Mouse (Mus musculus) naive thymus-derived CD4-positive, alpha-beta T cell, adult 2 months (primary cell): ENCODE results near the gene Arhgef11.
"Not testable (repeated sequence)": the region's sequence is repeated elsewhere in the genome, so short reads cannot be mapped to it uniquely, and the experiment has no call there.

Experiments
- DNase-seq: peaks from one replicate; pipeline ENCODE4 v3.0.0-alpha.2; 2011; ENCODE audit warnings: low read depth

The Arhgef11 gene

DNA sequence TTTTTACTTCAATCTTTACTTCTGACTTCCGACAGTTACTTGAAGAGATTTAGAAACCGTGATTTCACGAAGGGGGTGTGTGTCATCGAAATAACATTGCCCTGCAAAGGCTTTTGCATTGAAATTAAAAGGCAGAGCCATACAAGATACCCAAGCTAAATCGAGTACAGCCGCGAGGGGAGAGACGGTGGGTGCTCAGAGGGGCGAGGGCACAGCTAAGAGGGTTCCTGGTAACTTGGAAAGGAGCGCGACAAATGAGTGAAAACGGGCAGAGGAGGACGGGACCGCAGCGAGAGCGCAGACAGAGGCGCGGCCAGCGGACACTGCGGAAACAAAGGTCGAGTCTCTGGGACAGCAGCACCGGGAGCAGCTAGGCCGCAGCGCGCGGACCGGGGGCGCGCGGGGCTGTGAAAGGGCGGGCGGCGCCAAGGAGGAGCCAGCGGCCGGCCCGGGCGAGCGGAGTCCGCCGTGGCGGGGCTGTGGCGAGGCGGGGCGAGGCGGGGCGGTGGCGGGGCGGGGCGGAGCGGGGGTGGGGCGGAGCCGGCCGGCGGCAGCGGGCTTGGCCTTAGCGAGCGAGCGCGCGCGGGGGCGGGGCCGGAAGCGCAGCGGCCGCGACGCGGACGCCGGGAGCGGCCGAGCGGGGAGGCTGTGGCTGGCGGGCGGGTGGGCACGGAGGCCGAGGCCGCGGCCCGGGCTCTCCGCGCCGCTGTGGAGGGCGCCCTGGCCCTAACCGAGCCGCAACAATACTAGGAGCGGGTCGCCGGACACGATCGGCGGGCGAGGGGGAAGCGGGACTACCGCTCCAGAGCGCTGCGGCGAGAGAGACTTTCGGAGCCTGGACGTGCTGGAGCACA lies at the start of gene Arhgef11:
Arhgef11 (plus strand) TSS at position 603 of the 854 bp plus-strand sequence.
- peak; percentile 69 for DNase-seq

DNA sequence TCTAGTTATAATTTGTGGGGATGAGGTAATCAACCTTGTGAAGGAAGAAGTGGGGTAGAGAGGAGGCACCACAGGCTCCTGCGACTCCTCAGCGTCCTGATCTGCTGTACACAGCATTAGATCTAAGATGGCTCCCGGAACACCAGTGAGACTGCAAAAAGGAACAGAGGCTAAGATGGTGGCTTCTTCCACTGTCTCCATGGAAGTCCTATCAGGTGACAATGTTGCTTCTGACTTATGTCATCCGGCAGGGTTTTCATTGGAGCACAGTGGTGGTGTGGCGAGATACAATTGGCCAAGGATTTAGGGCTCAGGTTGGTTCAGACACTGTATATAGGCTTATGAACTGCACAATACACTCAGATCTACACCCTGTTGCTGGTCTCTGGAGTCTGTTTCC lies 48.7 kb upstream of the Arhgef11 start:
- no peak for DNase-seq

DNA sequence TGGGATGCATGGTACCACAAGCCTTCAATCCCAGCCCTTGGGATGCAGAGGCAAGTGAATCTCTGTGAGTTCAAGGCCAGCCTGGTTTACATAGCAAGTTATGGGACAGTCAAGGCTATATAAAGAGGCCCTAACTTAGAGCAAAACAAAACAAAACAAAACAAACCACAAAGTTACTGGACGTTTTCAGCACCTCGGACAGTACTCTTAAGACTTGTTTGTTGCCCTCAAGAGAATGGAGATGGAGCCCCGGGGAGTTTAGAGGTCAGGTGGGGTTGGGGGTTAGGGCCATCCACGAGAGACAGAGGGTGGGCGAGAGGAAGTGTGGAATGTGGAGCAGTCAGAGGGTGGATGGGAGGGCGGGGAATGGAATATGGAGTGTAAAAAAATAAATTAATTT lies 41.6 kb upstream of the Arhgef11 start:
- no peak for DNase-seq

- no peak for DNase-seq
Measured at GRCm38 (mm10) chr3:87582259-87582658, 35.1 kb upstream of the Arhgef11 start.

GRCm38 (mm10) chr3:87593793-87594192 lies 23.6 kb upstream of the Arhgef11 start:
- DNase-seq, result no peak

DNA sequence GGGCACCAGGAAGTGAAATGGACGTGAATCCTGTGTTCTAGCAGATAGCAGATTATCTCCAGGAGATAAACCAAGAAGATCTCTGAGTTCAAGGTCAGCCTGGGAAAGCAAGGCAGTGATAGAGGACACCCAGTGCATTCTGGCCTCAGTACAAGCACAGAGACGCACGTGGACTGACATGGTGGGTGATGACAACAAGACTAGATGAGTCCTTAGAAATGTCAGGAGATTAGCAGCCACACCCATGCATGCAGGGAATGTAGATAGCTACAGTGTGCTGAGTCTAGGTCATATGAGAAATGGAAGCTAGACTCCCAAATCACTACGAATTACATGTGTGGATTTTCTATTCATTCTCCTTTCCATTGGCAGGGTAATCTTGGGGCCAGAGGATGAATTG lies 22.0 kb upstream of the Arhgef11 start:
- DNase-seq, result not testable (repeated sequence)

DNA sequence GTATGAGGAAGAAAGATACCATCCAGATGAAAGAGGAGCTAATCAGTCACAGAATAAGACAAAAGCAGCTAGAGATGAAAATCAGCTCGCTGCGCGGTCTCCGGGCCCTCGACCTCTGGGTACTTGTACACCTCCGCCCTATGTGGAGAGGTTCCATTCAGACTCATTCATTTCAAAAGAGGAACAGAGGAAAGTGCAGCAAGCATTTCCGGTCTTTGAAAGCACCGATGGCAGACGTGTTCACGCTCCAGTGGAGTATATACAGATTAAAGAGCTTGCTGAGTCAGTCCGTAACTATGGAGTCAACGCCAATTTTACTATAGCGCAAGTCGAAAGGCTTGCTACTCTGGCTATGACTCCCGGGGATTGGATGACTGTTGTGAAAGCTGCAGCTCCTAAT lies 16.3 kb upstream of the Arhgef11 start:
- not testable (repeated sequence) for DNase-seq

DNA sequence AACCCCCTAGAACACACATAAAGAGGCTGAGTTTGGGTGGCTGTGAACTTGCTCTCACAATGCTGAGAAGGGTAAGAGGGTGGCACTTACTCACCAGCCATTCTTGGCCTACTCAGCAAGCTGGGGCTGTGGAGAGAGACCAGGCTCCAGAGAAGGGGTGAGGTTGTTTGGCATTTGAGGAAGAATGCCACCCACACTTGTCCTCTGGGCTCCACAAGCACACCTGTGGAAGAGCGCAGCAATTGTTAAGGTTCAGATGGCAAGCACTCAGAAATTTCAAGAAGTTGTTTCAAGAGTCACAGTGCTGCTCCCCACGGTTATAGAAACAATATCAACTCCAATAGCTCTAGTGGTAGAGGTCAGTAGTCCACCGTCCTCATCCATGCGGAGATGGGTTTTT lies 1.0 kb upstream of the Arhgef11 start:
- no peak for DNase-seq

DNA sequence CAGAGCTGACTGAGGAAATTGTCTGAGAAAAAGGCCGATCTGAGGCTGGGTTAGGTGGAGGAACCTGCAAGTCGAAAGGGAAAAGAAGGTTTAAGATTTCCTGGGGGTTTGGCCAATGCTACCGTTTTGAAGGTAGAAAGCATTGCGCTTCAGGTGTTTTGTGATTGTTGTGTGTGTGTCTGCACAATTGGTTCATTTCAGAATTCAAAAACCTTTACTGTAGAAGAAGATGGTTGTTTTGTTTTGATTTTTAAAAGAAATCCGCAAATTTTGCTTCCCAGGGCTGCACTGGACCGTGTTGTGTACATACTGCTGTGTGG lies 412 bp downstream of the Arhgef11 start:
- no peak for DNase-seq

- DNase-seq, result peak; percentile 16
Measured at GRCm38 (mm10) chr3:87618240-87618639, 881 bp downstream of the Arhgef11 start.

GRCm38 (mm10) chr3:87618981-87619710 lies 1.8 kb downstream of the Arhgef11 start:
- DNase-seq, result no peak

DNA sequence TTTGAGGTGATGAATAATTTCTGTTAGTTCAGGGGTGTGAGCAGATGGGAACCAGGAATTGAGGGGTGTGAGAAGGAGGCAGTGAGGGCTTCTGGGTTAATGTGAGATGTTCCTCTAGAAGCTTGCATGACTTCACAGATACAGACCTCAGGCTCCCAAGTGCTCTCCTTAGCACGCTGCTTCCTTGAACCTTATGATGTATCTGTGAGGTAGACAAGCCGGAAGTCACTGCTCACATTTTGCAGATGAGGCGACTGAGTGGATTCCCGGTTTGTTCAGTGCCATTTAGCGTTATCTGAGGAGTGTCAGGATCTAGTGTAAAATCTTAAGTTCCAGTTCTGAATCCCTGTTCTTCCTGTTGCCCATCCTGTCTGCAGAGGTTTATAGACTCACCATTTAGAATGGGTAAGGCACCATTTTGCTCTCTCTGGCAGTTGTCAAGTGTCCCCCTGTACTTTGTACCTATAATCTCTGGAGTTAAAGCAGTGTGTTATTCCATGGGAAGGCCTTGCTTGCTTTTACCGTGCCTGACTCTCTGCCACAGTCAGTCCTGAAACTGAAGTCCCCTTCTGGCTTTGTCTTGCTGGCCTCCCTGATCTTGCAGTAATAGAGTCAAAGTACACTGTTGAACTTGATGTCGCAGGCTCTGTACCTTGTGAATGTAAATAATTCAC lies 3.0 kb downstream of the Arhgef11 start:
- DNase-seq, result peak; percentile 21

DNA sequence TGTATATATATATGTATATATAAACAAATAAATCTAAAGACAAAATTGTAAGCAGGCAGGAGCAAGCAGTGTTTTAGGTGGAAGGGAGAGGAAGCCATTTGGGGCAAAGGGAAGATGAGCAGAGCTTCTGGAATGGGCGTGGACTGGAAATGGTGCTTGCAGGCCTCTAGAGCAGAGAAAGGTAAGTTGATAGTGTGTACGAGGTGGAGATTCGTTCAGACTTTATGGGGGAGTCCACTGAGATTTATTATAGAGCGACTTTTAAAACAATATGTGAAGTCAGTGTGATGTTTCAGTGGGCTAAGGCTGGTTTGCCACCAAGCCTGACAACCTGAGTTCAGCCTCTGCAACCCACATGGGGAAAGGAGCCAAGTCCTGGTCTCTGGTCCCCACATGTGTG lies 7.5 kb downstream of the Arhgef11 start:
- DNase-seq, result no peak

- no peak for DNase-seq
Measured at GRCm38 (mm10) chr3:87630899-87631298, 13.5 kb downstream of the Arhgef11 start.

- no peak for DNase-seq
Measured at GRCm38 (mm10) chr3:87631408-87631807, 14.0 kb downstream of the Arhgef11 start.

- no peak for DNase-seq
Measured at GRCm38 (mm10) chr3:87635514-87635913, 18.2 kb downstream of the Arhgef11 start.

GRCm38 (mm10) chr3:87643453-87643852 lies 26.1 kb downstream of the Arhgef11 start:
- no peak for DNase-seq

DNA sequence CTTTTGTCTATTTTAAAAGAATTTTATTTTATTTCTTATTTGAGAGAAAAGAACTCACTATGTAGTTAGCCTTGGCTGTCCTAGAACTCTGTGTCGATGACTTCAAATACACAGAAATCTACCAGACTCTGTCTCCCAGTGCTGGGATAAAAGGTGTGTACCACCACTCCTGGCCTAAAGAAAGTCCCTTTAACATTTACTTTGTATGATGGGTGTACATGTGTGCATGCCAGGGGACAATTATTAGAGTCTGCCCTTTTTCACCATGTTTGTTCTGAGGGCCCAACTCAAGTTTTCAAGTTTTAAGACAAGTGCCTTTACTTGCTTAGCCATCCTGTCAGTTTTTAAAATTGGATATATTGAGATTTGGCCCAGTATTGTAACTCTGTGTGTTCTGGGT lies 28.8 kb downstream of the Arhgef11 start:
- DNase-seq, result no peak

- no peak for DNase-seq
Measured at GRCm38 (mm10) chr3:87649063-87649462, 31.7 kb downstream of the Arhgef11 start.

- DNase-seq, result no peak
Measured at GRCm38 (mm10) chr3:87658348-87658747, 41.0 kb downstream of the Arhgef11 start.

DNA sequence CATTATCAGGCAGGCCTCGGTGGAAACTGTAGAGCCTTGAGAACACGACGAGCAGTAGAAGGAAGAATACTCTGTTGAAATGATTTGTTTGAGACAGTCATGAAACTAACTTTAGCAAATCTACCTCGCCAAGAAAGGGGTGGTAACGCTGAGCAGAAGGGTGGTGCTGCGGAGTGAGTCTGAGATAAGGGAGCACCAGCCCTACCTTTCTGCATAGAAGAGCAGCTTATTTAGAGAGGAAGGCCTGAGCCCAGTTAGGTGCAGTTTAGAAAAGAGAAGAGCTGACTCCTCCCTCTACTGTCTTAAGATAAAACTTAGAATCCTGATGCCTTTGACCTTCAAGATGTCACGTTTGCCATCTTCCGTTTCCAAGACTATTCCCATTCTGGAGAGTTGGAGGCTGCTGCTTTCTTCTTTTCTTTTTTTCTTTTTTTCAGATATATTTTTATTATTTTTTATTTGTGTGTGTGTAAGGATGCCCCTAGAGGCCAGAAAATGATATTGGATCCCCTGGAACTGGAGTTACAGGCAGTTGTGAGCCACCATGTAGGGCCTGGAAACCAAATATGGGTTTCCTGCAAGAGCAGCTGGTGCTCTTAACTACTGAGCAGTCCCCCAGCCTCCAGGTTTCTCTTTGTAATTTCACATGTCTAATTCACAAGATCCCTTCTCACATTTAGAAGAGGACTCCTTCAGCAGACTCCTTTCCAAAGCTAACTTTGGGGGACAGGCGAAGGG lies 42.5 kb downstream of the Arhgef11 start:
- no peak for DNase-seq

DNA sequence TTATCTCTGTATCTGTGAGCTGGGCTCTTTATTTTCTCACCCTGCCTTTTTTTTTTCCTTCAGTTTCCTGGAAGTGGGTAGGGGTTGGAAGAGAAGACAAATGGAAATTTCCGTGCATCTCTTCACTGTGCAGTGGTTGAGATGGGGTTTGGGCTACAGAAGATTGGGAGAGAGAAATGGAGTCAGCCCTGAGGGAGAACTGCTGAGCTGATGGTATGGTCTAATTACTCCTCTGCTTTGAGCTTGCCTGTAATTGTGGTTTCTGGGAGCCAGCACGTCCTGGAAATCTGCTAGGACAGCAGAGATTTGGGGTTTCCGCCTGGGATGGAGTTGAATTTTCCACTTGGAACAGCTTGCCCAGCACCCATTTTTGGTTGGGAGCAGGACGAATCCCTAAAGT lies 43.1 kb downstream of the Arhgef11 start:
- no peak for DNase-seq
